Mouse (Mus musculus): Measurements from ENCODE around the gene Gprc6a. TPM values are rescaled to one million over a fixed set of nuclear protein-coding genes. Genes with fewer than 3 reads are reported as not detected.

The Gprc6a gene
- total RNA-seq, 4 experiments from 2014 or later: not detected

GRCm38 (mm10) chr10:51590139-51590574, 41.1 kb downstream of the Gprc6a start, which contains the start of gene Fam162b:
Gene Fam162b (minus strand): TSS chr10:51590517.
- no peak for DNase-seq (ENCODE audit: low spot score in 2 of 2)

GRCm38 (mm10) chr10:51584919-51585318, 46.3 kb downstream of the Gprc6a start:
- DNase-seq (ENCODE audit: low spot score in 2 of 2): no peak

- no peak for DNase-seq (ENCODE audit: low spot score in 2 of 2)
Measured at GRCm38 (mm10) chr10:51584378-51584777, 46.9 kb downstream of the Gprc6a start.

- no peak for DNase-seq (ENCODE audit: low spot score in 2 of 2)
Measured at GRCm38 (mm10) chr10:51571225-51571996, 59.9 kb downstream of the Gprc6a start.

Other genes starting within 250 kb of the Gprc6a start
- not detected for gene Gm49339, start 150.8 kb downstream of the Gprc6a start, total RNA-seq (2022)
- gene Lilr4b, start 150.8 kb downstream of the Gprc6a start, total RNA-seq (2022): under 1 TPM; 0.34 to 0.91 (median 0.54) TPM
- 1 to 10 TPM in 1 of 4 experiments, under 1 TPM in 3; 0.12 to 1.2 (median 0.59) TPM for gene Lilrb4a, start 140.5 kb downstream of the Gprc6a start, total RNA-seq (2022)
- not detected for gene Fam162b, start 40.9 kb downstream of the Gprc6a start, total RNA-seq (2022)
- not detected for gene Rfx6, start 46.3 kb upstream of the Gprc6a start, total RNA-seq (2022)